Comparison of ENCODE assay signal across 1 mouse cellular context in the genomic region with DNA sequence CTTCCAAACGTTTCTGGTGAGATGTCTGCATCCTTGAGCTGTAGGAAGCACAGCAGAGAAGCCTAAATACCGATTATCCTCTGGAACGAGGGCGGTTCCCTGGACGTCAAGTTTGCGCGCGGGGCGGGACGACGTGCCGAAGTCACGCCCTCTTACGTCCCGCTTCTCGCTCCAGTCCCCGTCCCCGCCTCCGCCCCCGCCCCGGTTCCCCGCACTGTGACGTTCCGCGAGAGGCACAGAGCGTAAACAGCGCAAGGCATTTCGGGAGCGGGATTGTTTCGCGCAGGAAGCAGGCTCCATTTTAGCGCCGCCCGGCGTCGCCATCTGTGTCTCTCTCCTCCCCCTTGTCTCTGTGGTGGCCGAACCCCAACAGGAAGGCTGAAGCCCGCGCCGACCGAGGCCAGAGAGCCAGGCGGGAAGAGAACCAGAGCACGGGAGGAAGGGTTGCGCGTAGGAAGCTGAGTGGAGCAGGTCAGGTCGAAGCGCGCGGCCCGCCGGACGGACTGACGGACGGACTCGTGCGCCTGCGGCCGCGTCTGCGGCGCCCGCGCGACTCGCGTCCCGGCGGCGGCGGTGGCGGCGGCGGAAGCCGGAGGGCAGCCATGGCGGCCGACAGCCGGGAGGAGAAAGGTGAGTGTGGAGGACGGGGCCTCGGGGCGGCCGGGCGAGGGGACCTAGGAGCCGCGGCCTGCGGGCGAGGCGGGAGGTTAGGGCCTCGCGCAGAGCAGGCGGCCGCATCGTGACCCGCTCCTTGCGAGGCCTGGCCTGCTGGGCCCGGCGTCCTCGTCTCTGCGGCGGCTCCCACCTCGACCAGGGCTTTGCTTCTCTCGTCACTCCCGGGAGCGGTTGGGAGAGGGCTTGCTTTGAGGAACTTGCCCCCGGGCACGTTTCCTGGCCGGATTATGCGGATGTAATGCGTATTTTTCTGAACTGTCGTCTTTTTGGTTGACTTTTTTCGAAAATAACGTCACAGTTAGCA.
TF ChIP-seq lines count a peak whose summit lies in the region.

Gene Ythdc1 (plus strand): TSS at position 260 of the 979 bp plus-strand sequence.

TF ChIP-seq in MEL, 35 proteins besides CTCF, POLR2A, EP300 and RAD21 (continued from another document):
- TF ChIP-seq TCF12 (IDR thresholded peaks at IDR 0.05; ENCODE audit: low read depth, low read length) (peak; percentile 40; the same call in 1 of the 2 replicates), USF1 (IDR thresholded peaks at IDR 0.05; ENCODE audit: low read depth, low read length) (no peak), KAT2A (conservative IDR thresholded peaks at IDR 0.05; ENCODE audit: low read depth, low read length) (no peak; the same call in 1 of the 2 replicates), SIN3A (IDR thresholded peaks at IDR 0.05; ENCODE audit: low read length) (peak; percentile 47), ZNF384 (IDR thresholded peaks at IDR 0.05; ENCODE audit: low read depth, low read length) (no peak), BHLHE40 (IDR thresholded peaks at IDR 0.05; ENCODE audit: borderline replicate concordance, low read depth, low read length) (no peak), MYB (IDR thresholded peaks at IDR 0.05; ENCODE audit: low read depth, low read length) (no peak), SMC3 (IDR thresholded peaks at IDR 0.05; ENCODE audit: low read depth, low read length) (no peak), NELFE (IDR thresholded peaks at IDR 0.05; ENCODE audit: low read depth, low read length) (peak; percentile 90), ETS1 (IDR thresholded peaks at IDR 0.05; ENCODE audit: low read depth, low read length) (peak; percentile 20; the same call in 1 of the 2 replicates), ZC3H11A (IDR thresholded peaks at IDR 0.05; ENCODE audit: low read depth, low read length) (no peak), ZKSCAN1 (IDR thresholded peaks at IDR 0.05; ENCODE audit: low read depth, low read length) (no peak), TAL1 (IDR thresholded peaks at IDR 0.05; ENCODE audit: low read length) (no peak), CHD1 (IDR thresholded peaks at IDR 0.05; ENCODE audit: low read depth, low read length) (no peak), POLR2AphosphoS2 (IDR thresholded peaks at IDR 0.05; ENCODE audit: low read length) (peak; percentile 68; the same call in 1 of the 2 replicates), GATA1 (IDR thresholded peaks at IDR 0.05; ENCODE audit: low read depth, low read length) (no peak), UBTF (IDR thresholded peaks at IDR 0.05; ENCODE audit: borderline replicate concordance, insufficient read depth, low read depth, low read length) (peak; percentile 29; the same call in 1 of the 2 replicates), ELF1 (IDR thresholded peaks at IDR 0.05; ENCODE audit: low read depth, low read length) (no peak)
